Mouse (Mus musculus) kidney, adult 9 months (tissue): Measurements from ENCODE around the gene Cox19.

Experiments used
- DNase-seq: peaks from one replicate; pipeline ENCODE4 v3.0.0; 2022

The Cox19 gene

DNA sequence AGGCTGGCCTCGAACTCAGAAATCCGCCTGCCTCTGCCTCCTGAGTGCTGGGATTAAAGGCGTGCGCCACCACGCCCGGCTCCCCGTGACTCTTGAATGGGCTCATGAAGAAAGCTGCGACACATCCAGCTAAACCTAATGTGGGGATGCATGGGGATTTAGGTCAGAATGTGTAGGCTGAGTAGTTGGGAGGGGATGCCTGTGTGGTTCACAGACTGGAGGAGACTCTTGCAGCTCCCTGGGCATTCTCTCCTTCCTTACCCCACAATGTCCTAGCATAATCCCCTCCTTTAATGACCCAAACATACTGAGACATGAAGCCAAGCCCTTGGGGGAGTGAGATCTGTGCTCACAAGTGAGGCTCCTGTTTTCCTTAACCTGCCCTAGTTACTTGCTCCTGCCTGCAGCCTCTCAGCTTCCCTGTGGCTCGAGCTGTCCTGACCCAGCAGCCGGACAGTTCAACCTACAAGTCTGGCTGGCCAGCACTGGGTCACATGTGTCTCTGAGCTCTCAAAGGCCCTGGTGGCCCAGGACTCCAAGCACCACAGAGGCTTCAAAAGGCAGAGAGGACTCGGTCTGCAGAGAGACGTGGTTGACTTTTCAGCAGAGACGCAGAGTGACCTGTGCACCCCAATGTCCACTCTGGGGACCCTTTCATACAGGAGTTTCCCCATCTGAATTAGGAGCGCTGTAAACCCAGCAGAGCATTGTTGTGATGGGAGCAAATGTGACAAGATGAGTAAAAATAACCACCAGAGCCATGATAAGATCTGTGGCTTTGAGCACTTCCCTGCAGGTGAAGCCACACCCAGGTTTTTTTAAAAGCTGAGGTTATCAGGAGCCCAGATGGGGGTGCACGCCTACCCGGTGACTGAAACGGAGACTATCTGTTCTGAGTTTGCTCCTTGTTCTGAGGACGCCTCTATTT, 30.6 kb upstream of the Cox19 start:
- DNase-seq, result peak; percentile 54

DNA sequence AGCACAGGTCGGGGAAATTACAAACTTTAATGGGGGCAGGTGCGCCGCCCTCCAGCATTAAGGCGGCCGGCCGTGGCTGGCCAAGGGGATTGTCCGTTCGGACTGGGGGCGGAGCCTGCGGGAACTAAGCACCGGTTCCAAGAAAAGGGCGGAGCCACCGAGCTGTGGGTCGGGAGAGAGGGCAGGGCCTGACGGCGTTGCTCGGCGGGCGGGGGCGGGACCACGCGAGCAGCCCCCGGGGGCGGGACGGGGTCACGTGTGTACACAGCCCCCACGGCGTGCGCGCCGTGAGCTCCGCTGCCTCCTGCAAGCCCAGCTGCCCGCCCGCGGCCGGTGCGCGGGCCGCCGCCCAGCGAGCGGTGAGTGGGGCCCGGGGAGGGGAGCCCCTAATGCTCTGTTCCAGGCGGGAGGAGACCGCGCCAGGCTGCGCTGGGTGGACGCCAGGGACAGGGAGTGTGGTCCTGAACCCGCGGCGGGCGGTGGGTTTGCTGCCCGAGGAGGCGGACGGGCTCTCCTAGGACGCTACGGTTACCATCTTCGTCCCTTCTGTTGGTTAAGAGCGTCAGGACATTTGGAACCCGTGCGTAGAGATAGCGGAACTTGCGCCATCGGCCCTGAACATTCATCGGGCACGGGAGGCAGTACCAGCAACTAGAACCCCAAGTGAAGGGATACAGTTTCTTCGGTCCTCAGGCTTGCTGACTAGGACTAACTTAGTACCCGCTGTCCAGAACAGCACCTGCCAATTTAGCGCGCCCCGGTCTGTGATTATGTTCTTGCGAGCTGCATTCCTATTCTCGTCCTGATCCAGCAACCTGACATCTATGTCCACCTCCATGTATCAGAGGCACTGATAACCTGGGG, 29.4 kb upstream of the Cox19 start:
- DNase-seq, result peak; percentile 99

DNA sequence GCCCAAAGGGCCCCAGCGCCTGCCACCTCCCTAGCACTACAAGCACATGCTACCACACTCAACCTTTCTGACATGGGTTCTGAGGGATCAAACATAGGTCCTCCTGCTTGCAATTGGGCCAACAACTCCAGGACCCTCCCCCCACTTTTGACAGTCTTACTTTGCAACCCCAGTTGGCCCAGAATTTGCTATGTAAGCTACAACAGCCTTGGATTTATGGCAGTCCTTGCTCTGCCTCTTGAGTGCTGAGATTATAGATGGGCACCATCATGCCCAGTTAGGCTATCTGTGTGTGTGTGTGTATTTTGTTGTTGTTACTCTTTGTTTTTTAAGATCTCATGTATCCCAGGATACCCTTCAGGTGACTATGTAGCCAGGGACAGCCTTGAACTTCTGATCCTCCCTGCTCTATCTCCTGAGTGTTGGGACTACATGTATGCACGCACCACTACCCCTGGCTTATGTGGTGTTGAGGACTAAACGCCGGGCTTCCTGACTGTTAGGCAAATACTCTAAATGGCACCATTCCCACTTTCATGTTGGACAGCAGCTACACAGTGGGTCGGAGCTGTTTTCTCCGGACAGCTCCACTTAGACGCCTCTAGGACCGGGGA, 28.7 kb upstream of the Cox19 start:
- DNase-seq, result no peak

- DNase-seq, result peak; percentile 97
Measured at GRCm38 (mm10) chr5:139378986-139379629, 27.9 kb upstream of the Cox19 start.

- no peak for DNase-seq
Measured at GRCm38 (mm10) chr5:139378271-139378556, 27.0 kb upstream of the Cox19 start.

GRCm38 (mm10) chr5:139377468-139378270, 26.5 kb upstream of the Cox19 start, which contains the start of gene Gpr146:
Gene Gpr146 (plus strand): TSS chr5:139377697.
- DNase-seq, result peak; percentile 87

- DNase-seq, result peak; percentile 50
Measured at GRCm38 (mm10) chr5:139374841-139375240, 23.6 kb upstream of the Cox19 start.

- peak; percentile 72 for DNase-seq
Measured at GRCm38 (mm10) chr5:139373889-139374444, 22.7 kb upstream of the Cox19 start.

DNA sequence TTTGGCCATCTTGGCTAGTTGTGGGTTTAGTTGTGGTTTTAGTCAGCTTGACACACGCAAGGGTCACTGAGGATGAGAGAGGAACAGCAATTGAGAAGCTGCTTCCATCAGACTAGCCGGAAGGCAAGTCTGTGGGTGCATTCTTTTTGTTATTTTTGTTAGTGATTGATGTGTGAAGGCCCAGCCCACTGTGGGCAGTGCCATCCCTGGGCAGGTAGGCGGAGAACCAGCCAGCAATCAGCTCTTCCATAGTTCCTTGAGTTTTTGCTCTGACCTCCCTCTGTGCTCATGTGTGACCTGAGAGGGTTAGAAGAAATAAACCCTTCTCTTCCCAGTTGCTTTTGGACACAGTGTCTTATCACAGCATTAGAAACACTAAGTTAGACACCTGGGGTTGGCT, 21.9 kb upstream of the Cox19 start:
- peak; percentile 67 for DNase-seq

DNA sequence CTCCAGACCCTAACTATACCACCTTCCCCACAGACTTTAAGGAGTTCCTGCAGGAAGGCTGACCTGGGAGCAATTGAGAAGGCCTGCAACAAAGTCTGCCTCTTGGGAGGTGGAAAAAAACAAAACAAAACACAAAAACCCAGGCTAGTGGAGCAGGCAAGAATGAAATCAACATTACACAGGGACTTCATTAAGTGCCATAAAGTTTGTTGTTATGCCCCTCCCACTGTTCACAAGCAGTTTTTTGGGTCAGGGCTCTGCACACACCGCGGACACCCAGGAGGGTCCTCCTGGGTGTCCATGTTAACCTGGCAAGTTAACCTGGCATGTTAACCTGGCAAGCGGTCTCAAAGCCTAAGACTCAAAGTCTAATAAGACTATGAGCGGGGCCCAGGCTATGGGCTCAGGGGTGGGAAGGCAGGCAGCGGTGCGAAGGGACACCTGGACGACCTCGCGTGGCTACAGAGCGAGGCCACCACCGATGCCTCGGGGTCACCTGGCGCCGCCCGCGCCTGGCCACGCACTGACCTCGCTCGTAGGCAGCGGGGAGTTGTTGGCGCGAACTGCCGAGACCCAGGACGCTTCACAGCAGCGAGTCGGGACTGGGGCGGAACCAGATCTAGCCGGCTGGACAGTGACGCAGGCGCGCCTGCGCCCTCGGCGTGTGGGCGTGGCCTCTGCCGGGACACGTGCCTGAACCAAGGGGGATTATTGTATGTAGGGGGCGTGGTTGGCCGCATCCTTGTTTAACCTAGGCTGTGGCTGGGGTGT, 20.6 kb upstream of the Cox19 start:
- peak; percentile 95 for DNase-seq

DNA sequence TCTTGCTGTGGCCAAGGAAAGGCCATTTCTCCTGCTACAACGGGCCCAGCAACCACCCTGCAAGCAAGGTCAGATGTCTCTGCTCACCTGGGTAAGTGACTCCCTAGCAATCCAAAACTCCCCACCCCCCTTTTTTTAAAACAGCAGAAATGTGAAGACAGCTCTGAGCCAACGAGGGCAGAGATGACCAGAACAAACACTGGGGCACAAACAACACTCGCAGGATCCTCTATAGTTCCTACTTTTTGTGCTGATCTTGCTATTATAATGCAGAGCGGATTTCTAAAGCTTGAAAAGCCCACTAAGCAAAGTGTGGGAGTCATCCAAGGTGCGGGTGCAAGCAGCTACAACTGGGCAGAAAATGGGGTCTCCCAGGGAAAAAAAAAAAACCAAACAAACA, 19.9 kb upstream of the Cox19 start:
- no peak for DNase-seq

DNA sequence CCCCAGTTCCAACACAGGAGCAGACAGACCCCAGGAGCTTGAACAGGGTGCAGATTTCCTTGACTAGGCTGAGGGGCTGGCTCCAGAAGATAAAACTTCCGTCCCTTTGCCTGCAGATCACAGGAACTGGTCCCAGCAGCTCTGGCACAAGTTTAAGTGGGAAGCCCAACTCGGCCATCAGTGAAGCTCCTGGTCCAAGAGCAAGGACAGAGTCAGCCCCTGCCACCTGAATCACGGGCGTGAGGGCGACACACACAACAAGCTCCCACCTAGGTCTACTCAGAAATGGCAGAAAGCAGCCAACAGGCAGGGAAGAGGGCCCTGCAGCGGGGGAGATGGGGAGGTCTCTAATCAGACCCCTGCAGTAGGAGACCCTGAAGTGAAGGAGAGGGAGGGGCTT, 19.1 kb upstream of the Cox19 start:
- no peak for DNase-seq

DNA sequence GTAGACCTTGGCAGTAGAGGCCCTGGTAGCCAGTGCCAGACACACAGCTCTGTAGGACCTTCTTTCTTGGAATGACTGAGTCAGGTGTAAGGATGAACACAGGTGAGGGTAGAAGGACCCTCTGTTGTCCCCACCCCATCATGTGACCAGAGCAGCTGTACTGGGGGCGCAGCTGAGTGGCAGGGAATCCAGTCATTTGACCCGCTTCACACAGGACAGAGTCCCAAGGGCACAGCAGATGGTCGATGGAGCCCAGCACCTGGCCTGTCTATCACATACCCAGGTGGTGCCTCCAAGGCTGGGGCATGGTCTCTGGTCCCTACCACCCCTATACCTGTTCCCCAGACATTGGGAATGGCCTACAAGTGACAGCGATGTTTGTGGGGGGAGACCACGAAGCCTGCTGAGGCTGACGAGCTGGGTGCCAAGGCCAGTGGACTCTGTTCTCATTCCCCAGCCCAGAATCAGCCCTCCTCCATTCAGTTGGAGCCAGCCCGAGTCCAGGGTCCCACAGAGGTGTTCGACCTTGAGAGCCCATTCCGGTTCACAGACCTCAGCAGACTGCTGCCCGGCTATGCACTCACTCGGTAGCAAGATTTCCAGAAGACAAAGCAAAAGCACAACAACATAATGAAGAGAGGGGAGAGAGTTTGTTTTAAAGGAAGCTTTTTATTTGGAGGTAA, 17.6 kb upstream of the Cox19 start:
- DNase-seq, result peak; percentile 92

GRCm38 (mm10) chr5:139367884-139368458, 16.8 kb upstream of the Cox19 start:
- DNase-seq, result no peak

- no peak for DNase-seq
Measured at GRCm38 (mm10) chr5:139366484-139366883, 15.3 kb upstream of the Cox19 start.

DNA sequence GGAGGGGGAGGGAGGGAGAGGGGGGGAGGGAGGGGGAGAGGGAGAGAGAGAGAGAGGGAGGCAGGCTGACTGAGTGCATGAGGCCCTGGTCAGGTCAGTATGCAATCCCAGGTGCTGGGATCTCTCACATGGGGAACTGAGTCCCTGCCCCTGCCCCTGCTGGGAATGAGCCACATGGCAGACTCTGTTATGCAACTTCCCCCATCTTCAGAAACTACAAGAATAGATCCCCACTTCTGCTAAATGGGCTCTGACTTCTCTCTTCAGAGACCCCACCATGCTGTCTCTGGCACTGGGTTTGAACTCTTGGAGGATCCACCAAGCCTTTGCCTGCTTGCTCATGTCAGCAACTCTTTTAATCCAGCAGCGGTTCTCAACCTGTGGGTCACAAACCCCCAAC, 14.6 kb upstream of the Cox19 start:
- DNase-seq, result peak; percentile 43

DNA sequence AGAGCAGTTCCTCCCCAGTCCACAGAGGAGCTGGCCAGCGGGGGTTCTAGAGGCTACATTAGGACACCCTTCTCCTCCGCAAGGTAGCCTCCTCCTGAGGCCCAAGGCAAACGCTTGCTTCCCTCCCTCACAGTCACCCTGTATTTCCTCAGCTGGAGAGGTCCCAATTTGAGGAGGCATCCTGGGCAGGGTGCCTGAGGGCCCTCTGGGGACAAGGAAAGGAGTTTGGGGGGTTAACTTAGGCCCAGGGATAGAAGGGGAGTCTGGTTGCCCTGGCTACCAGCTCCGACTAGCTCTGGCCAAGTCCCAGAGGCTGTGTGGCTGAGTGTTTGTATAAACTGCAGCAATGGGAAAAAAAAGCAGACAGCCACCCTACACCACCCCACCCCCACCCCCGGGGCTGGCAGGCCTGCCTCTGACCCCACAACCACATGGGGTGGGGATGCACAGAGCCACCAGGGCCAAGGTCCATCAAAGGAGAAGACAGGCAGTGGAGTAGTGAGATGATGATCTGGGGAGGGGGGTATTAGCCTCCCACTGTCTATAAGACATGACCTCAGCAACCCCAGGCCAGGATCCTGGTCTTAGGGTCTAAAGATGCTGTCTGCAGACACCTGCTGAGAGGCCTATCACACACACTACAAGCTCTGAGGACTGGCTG, 13.8 kb upstream of the Cox19 start:
- no peak for DNase-seq

- DNase-seq, result peak; percentile 95
Measured at GRCm38 (mm10) chr5:139364260-139364910, 13.2 kb upstream of the Cox19 start.

GRCm38 (mm10) chr5:139363858-139364257, 12.6 kb upstream of the Cox19 start:
- DNase-seq, result no peak
